Mouse (Mus musculus): ENCODE data around the gene Mfsd6. TPM values are rescaled to one million over a fixed set of nuclear protein-coding genes. Genes with fewer than 3 reads are reported as not detected.

Mfsd6 gene
- polyA plus RNA-seq (2014; fragmentation: Illumina TruSeq; extraction: RNeasy Lipid Tissue Mini Kit (QIAGEN cat#74804); ENCODE audit: insufficient read depth, low read depth, low replicate concordance): 11.9 TPM

DNA sequence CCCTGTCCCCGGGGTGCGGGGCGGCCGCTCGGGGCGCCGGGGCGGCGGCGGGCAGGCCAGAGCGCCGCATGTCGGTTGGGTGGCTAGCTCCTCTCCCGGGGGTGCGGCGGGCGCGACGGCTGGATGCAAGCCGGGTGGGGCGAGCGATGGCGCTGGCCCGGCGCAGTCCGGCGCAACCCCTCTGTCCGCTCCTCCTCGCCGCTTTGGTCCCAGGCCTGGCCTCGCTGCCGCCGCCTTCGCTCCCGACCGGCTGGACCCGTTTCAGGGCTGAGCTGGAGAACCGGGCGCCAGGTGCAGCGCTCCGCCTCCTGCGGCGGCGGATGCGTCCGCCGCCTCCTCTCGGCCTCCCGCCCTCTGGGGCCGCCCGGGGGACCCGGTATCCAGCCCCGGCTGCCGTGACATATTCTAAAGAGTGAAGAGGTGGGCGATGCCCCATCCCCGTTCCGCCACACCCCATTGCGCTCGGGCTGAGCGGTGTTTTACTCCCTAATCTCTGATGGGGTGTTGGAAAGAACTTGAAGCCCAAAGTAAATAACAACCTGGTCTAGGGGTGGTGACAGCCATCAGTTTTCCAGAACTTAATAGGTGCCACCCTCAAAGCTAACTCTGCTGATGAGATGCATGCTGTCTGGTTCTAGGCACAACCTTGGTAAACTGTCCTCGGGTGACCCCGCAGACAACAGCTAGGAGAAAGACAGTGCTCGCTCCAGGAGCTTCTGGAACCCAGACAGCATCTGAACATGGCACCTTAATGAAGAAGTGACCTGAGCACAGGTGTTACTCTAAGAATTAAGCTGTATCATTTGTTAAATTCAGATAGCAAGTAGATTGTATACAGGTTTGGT, at the start of gene Mfsd6:
Gene Mfsd6, minus strand, starts transcription at position 407 of the 845 bp plus-strand sequence.

DNA sequence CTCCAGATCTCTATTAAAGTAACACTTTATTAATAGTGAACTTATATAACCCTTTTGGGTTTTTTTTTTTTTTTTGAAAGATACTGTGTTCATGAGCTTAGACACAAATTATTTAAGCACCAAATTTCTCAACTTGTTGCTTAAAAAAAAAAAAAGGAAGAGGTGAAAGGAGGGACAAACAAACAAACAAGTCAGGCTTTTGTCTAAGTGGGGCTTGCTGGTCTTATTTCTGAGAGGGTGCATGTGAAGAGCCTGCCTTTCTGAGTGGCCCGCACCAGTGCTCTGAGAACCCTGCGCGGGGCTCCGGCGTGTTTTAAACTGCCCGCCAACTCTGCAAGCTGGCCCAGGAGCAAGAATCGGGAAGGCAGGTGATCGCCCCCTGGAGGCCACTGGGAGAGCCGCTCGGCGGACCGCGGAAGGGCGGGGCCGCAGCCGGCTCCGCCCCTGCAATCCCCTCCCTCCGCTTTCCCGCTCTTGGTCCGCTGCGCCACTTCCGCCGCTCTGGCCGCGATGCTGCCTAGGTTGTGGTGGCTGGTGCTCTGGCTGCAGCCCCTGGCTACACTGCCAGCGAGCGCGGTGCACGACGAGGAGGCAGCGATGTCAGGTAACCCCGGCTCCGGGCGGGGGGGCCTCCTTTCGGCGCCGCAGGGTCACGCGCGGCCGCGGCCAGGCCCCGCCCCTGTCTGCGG, 96.9 kb downstream of the Mfsd6 start, which contains the start of gene Nemp2:
Gene Nemp2, plus strand, starts transcription at position 456 of the 689 bp plus-strand sequence.

Other genes with a start within 250 kb of the Mfsd6 start
- 23.9 TPM for gene Nab1, start 226.8 kb downstream of the Mfsd6 start, polyA plus RNA-seq (2014; fragmentation: Illumina TruSeq; extraction: RNeasy Lipid Tissue Mini Kit (QIAGEN cat#74804); ENCODE audit: insufficient read depth, low read depth, low replicate concordance)
- 4.2 TPM for gene Nemp2, start 96.8 kb downstream of the Mfsd6 start, polyA plus RNA-seq (2014; fragmentation: Illumina TruSeq; extraction: RNeasy Lipid Tissue Mini Kit (QIAGEN cat#74804); ENCODE audit: insufficient read depth, low read depth, low replicate concordance)
- 5.7 TPM for gene Inpp1, start 90.2 kb upstream of the Mfsd6 start, polyA plus RNA-seq (2014; fragmentation: Illumina TruSeq; extraction: RNeasy Lipid Tissue Mini Kit (QIAGEN cat#74804); ENCODE audit: insufficient read depth, low read depth, low replicate concordance)
- 19.5 TPM for gene Hibch, start 117.5 kb upstream of the Mfsd6 start, polyA plus RNA-seq (2014; fragmentation: Illumina TruSeq; extraction: RNeasy Lipid Tissue Mini Kit (QIAGEN cat#74804); ENCODE audit: insufficient read depth, low read depth, low replicate concordance)